Mouse (Mus musculus): ENCODE measurements around the gene Cnnm2.

- TF ChIP-seq CTCF (IDR thresholded peaks at IDR 0.05; ENCODE audit: low read depth, low read length) (no peak), POLR2A (IDR thresholded peaks at IDR 0.05; ENCODE audit: extremely low read depth, insufficient read depth, low read length) (no peak)
These were observed 47.2 kb upstream of the Cnnm2 start for GRCm38 (mm10) chr19:46714234-46714633.
